Mouse (Mus musculus): ENCODE results near the gene Usp21. TPM values are rescaled to one million over a fixed set of nuclear protein-coding genes. Genes with fewer than 3 reads are reported as not detected.
A peak's percentile ranks its signal among the peaks of the same experiment; 100 is the strongest.
"Not testable (repeated sequence)": the region's sequence is repeated elsewhere in the genome, so short reads cannot be mapped to it uniquely, and the experiment has no call there.

Gene Usp21
- polyA plus RNA-seq, 1 experiment = 21.0 TPM

GRCm38 (mm10) chr1:171320151-171320550, 32.4 kb upstream of the Usp21 start:
- peaks cover 3% of the 10 kb centered on the region for H3K79me2 ChIP-seq (ENCODE audit: control insufficient read depth, insufficient read depth)
- no peak overlapping the region for H3K4me2 ChIP-seq (ENCODE audit: low read depth)
- no peaks in the 10 kb centered on the region for H3K27me3 ChIP-seq (ENCODE audit: control insufficient read depth, insufficient read depth, insufficient read length)
- no peak overlapping the region for H3K4me3 ChIP-seq
- no peak overlapping the region for H3ac ChIP-seq (ENCODE audit: control insufficient read depth, insufficient read length)
- no peaks in the 10 kb centered on the region for H3K36me3 ChIP-seq (ENCODE audit: control insufficient read depth, insufficient read depth)
- TF ChIP-seq SRF (IDR thresholded peaks at IDR 0.05; ENCODE audit: control insufficient read depth, insufficient read length, low read depth) (no peak), TCF3 (IDR thresholded peaks at IDR 0.05; ENCODE audit: insufficient read length, low read depth) (no peak), MYOD1 (IDR thresholded peaks at IDR 0.05; ENCODE audit: control insufficient read depth in 1 of 3, insufficient read length in 2 of 3, low read depth in 2 of 3) (no peak), MAX (IDR thresholded peaks at IDR 0.05; ENCODE audit: low read depth) (no peak), REST (IDR thresholded peaks at IDR 0.05; ENCODE audit: insufficient read depth, insufficient read length) (no peak), USF1 (IDR thresholded peaks at IDR 0.05; ENCODE audit: low read depth) (no peak), E2F4 (IDR thresholded peaks at IDR 0.05; ENCODE audit: insufficient read depth) (no peak), POLR2AphosphoS2 (IDR thresholded peaks at IDR 0.05; ENCODE audit: insufficient read length, low read depth) (no peak), POLR2A (IDR thresholded peaks at IDR 0.05; ENCODE audit: insufficient read length, low read depth) (no peak), TCF12 (IDR thresholded peaks at IDR 0.05; ENCODE audit: insufficient read depth, poor library complexity, severe bottlenecking) (no peak)

GRCm38 (mm10) chr1:171319748-171320147, 32.0 kb upstream of the Usp21 start:
- H3K4me2 ChIP-seq (ENCODE audit: low read depth) = no peak overlapping the region
- no peaks in the 10 kb centered on the region for H3K27me3 ChIP-seq (ENCODE audit: control insufficient read depth, insufficient read depth, insufficient read length)
- no peak overlapping the region for H3K4me3 ChIP-seq
- H3ac ChIP-seq (ENCODE audit: control insufficient read depth, insufficient read length) = no peak overlapping the region
- H3K36me3 ChIP-seq (ENCODE audit: control insufficient read depth, insufficient read depth) = no peaks in the 10 kb centered on the region
- no peak for TF ChIP-seq REST (IDR thresholded peaks at IDR 0.05; ENCODE audit: insufficient read depth, insufficient read length)
- no peak for TF ChIP-seq USF1 (IDR thresholded peaks at IDR 0.05; ENCODE audit: low read depth)
- TF ChIP-seq TCF3 (IDR thresholded peaks at IDR 0.05; ENCODE audit: insufficient read length, low read depth) = no peak
- TF ChIP-seq MYOG (IDR thresholded peaks at IDR 0.05; ENCODE audit: control insufficient read depth in 1 of 3, insufficient read depth in 1 of 3, insufficient read length in 2 of 3, low read depth in 2 of 3) = no peak
- TF ChIP-seq TCF12 (IDR thresholded peaks at IDR 0.05; ENCODE audit: insufficient read depth, poor library complexity, severe bottlenecking) = no peak
- H3K79me2 ChIP-seq (ENCODE audit: control insufficient read depth, insufficient read depth) = peaks cover 3% of the 10 kb centered on the region

GRCm38 (mm10) chr1:171309321-171309720, 21.5 kb upstream of the Usp21 start:
- no peak overlapping the region for H3ac ChIP-seq (ENCODE audit: control insufficient read depth, insufficient read length)
- H3K27me3 ChIP-seq (ENCODE audit: control insufficient read depth, insufficient read depth, insufficient read length) = no peaks in the 10 kb centered on the region
- H3K79me2 ChIP-seq (ENCODE audit: control insufficient read depth, insufficient read depth) = no peaks in the 10 kb centered on the region
- no peaks in the 10 kb centered on the region for H3K36me3 ChIP-seq (ENCODE audit: control insufficient read depth, insufficient read depth)
- H3K4me2 ChIP-seq (ENCODE audit: low read depth) = no peak overlapping the region
- TF ChIP-seq SRF (IDR thresholded peaks at IDR 0.05; ENCODE audit: control insufficient read depth, insufficient read length, low read depth) (no peak), POLR2AphosphoS2 (IDR thresholded peaks at IDR 0.05; ENCODE audit: insufficient read length, low read depth) (no peak), POLR2A (IDR thresholded peaks at IDR 0.05; ENCODE audit: insufficient read length, low read depth) (no peak), CEBPB (IDR thresholded peaks at IDR 0.05; ENCODE audit: insufficient read depth, poor library complexity, severe bottlenecking) (peak; percentile 74; the same call in 1 of the 2 replicates)
- H3K4me3 ChIP-seq = no peak overlapping the region

GRCm38 (mm10) chr1:171306157-171306556, 18.4 kb upstream of the Usp21 start:
- not testable (repeated sequence) for H3ac ChIP-seq (ENCODE audit: control insufficient read depth, insufficient read length); H3K79me2 ChIP-seq (ENCODE audit: control insufficient read depth, insufficient read depth); H3K27me3 ChIP-seq (ENCODE audit: control insufficient read depth, insufficient read depth, insufficient read length); H3K36me3 ChIP-seq (ENCODE audit: control insufficient read depth, insufficient read depth); H3K4me3 ChIP-seq; H3K4me2 ChIP-seq (ENCODE audit: low read depth)

- Histone ChIP-seq H3K27me3 (ENCODE audit: control insufficient read depth, insufficient read depth, insufficient read length) (no peaks in the 10 kb centered on the region), H3K4me3 (no peak overlapping the region), H3K4me2 (ENCODE audit: low read depth) (no peak overlapping the region), H3ac (ENCODE audit: control insufficient read depth, insufficient read length) (no peak overlapping the region), H3K79me2 (ENCODE audit: control insufficient read depth, insufficient read depth) (peaks cover 11% of the 10 kb centered on the region), H3K36me3 (ENCODE audit: control insufficient read depth, insufficient read depth) (no peaks in the 10 kb centered on the region)
- no peak for TF ChIP-seq SRF (IDR thresholded peaks at IDR 0.05; ENCODE audit: control insufficient read depth, insufficient read length, low read depth)
- no peak for TF ChIP-seq REST (IDR thresholded peaks at IDR 0.05; ENCODE audit: insufficient read depth, insufficient read length)
- no peak for TF ChIP-seq POLR2A (IDR thresholded peaks at IDR 0.05; ENCODE audit: insufficient read length, low read depth)
- no peak for TF ChIP-seq USF1 (IDR thresholded peaks at IDR 0.05; ENCODE audit: low read depth)
- no peak for TF ChIP-seq MAX (IDR thresholded peaks at IDR 0.05; ENCODE audit: low read depth)
- no peak for TF ChIP-seq TCF12 (IDR thresholded peaks at IDR 0.05; ENCODE audit: insufficient read depth, poor library complexity, severe bottlenecking)
- no peak for TF ChIP-seq E2F4 (IDR thresholded peaks at IDR 0.05; ENCODE audit: insufficient read depth)
- no peak for TF ChIP-seq MYOD1 (IDR thresholded peaks at IDR 0.05; ENCODE audit: control insufficient read depth in 1 of 3, insufficient read length in 2 of 3, low read depth in 2 of 3)
- TF ChIP-seq MYOG (IDR thresholded peaks at IDR 0.05; ENCODE audit: control insufficient read depth in 1 of 3, insufficient read depth in 1 of 3, insufficient read length in 2 of 3, low read depth in 2 of 3) = no peak
- no peak for TF ChIP-seq TCF3 (IDR thresholded peaks at IDR 0.05; ENCODE audit: insufficient read length, low read depth)
- TF ChIP-seq POLR2AphosphoS2 (IDR thresholded peaks at IDR 0.05; ENCODE audit: insufficient read length, low read depth) = no peak
- TF ChIP-seq CEBPB (IDR thresholded peaks at IDR 0.05; ENCODE audit: insufficient read depth, poor library complexity, severe bottlenecking) = no peak
Measured at GRCm38 (mm10) chr1:171298226-171298625, 10.4 kb upstream of the Usp21 start.

GRCm38 (mm10) chr1:171295063-171295402, 7.2 kb upstream of the Usp21 start:
- Histone ChIP-seq H3ac (ENCODE audit: control insufficient read depth, insufficient read length) (peak overlapping the region; percentile 66), H3K27me3 (ENCODE audit: control insufficient read depth, insufficient read depth, insufficient read length) (no peaks in the 10 kb centered on the region), H3K36me3 (ENCODE audit: control insufficient read depth, insufficient read depth) (no peaks in the 10 kb centered on the region), H3K4me2 (ENCODE audit: low read depth) (peak overlapping the region; percentile 63), H3K4me3 (peak overlapping the region; percentile 88), H3K79me2 (ENCODE audit: control insufficient read depth, insufficient read depth) (peaks cover 35% of the 10 kb centered on the region)
- TF ChIP-seq MYOD1 (IDR thresholded peaks at IDR 0.05; ENCODE audit: control insufficient read depth in 1 of 3, insufficient read length in 2 of 3, low read depth in 2 of 3) = no peak
- TF ChIP-seq CEBPB (IDR thresholded peaks at IDR 0.05; ENCODE audit: insufficient read depth, poor library complexity, severe bottlenecking) = no peak
- TF ChIP-seq USF1 (IDR thresholded peaks at IDR 0.05; ENCODE audit: low read depth) = no peak
- no peak for TF ChIP-seq POLR2AphosphoS2 (IDR thresholded peaks at IDR 0.05; ENCODE audit: insufficient read length, low read depth)
- no peak for TF ChIP-seq TCF12 (IDR thresholded peaks at IDR 0.05; ENCODE audit: insufficient read depth, poor library complexity, severe bottlenecking)
- TF ChIP-seq TCF3 (IDR thresholded peaks at IDR 0.05; ENCODE audit: insufficient read length, low read depth) = no peak
- no peak for TF ChIP-seq POLR2A (IDR thresholded peaks at IDR 0.05; ENCODE audit: insufficient read length, low read depth)
- no peak for TF ChIP-seq MAX (IDR thresholded peaks at IDR 0.05; ENCODE audit: low read depth)
- no peak for TF ChIP-seq E2F4 (IDR thresholded peaks at IDR 0.05; ENCODE audit: insufficient read depth)
- no peak for TF ChIP-seq MYOG (IDR thresholded peaks at IDR 0.05; ENCODE audit: control insufficient read depth in 1 of 3, insufficient read depth in 1 of 3, insufficient read length in 2 of 3, low read depth in 2 of 3)
- no peak for TF ChIP-seq REST (IDR thresholded peaks at IDR 0.05; ENCODE audit: insufficient read depth, insufficient read length)
- no peak for TF ChIP-seq SRF (IDR thresholded peaks at IDR 0.05; ENCODE audit: control insufficient read depth, insufficient read length, low read depth)

Measured in myocyte (in vitro differentiated cells).